Mouse (Mus musculus): ENCODE data around the gene Ostc. TPM values are rescaled to one million over a fixed set of nuclear protein-coding genes. Genes with fewer than 3 reads are reported as not detected.

Ostc gene
- total and polyA plus RNA-seq, 2 experiments from 2014 or later = 99.9 to 160 TPM

DNA sequence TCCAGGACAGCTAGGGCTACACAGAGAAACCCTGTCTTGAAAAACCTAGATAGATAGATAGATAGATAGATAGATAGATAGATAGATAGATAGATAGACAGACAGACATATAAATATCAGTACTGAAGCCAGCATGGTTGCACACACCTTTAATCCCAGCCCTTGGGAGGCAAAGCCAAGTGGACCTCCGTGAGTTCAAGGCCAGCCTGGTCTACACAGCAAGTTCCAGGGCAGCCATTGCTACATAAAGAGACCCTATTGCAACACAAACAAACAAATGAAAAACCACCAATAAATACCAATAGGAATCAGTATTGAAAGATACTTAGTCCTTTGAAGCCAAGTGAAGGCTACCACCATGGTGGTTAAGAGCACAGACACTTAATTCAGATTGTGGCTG lies 22.2 kb downstream of the Ostc start:
- Histone ChIP-seq H3K9me3 (ENCODE audit: low read length) (no peaks in the 10 kb centered on the region), H3K36me3 (ENCODE audit: insufficient read depth, low read length) (no peaks in the 10 kb centered on the region), H3K4me3 (ENCODE audit: low read depth, low read length) (no peak overlapping the region), H3K27me3 (ENCODE audit: insufficient read depth, low read length) (no peaks in the 10 kb centered on the region), H3K4me1 (ENCODE audit: insufficient read depth, low read length) (peaks cover 6% of the 10 kb centered on the region; the same call in 1 of the 2 replicates), H3K9ac (replicated peaks; ENCODE audit: low read length, poor library complexity, severe bottlenecking) (no peak overlapping the region), H3K4me2 (ENCODE audit: low read depth, low read length, poor library complexity, severe bottlenecking) (no peak overlapping the region), H3K27ac (ENCODE audit: low read depth, low read length) (no peak overlapping the region)
- 94% methylated on average over 1 of the region's 1 CpGs for WGBS
- ATAC-seq (ENCODE audit: low FRiP score) = no peak
- no peak for DNase-seq (ENCODE audit: low spot score)
- TF ChIP-seq CTCF (IDR thresholded peaks at IDR 0.05) = no peak

DNA sequence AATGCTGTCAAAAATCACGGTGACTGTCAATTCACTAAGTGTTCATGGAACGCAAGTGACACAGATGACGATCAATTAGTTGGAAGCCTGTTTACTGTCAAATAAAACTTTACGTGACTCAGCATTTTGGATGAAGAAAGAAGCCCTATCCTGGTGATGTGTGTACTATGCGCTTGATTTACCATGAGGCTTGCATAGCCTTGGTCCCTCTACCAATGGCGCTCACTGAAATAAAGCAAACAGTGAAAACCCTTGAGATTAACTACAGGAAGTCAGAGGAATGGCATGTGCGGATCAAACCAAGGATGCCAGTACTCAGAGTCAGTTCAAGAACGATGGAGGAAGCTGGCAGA lies 24.3 kb downstream of the Ostc start:
- TF ChIP-seq CTCF (IDR thresholded peaks at IDR 0.05) = no peak
- Histone ChIP-seq H3K4me3 (ENCODE audit: low read depth, low read length) (no peak overlapping the region), H3K4me2 (ENCODE audit: low read depth, low read length, poor library complexity, severe bottlenecking) (no peak overlapping the region), H3K9ac (replicated peaks; ENCODE audit: low read length, poor library complexity, severe bottlenecking) (no peak overlapping the region), H3K4me1 (ENCODE audit: insufficient read depth, low read length) (no peaks in the 10 kb centered on the region), H3K36me3 (ENCODE audit: insufficient read depth, low read length) (no peaks in the 10 kb centered on the region), H3K27ac (ENCODE audit: low read depth, low read length) (no peak overlapping the region), H3K27me3 (ENCODE audit: insufficient read depth, low read length) (no peaks in the 10 kb centered on the region), H3K9me3 (ENCODE audit: low read length) (no peaks in the 10 kb centered on the region)
- DNase-seq (ENCODE audit: low spot score) = no peak
- WGBS = 89% methylated on average over 8 of the region's 8 CpGs
- ATAC-seq (ENCODE audit: low FRiP score) = no peak

DNA sequence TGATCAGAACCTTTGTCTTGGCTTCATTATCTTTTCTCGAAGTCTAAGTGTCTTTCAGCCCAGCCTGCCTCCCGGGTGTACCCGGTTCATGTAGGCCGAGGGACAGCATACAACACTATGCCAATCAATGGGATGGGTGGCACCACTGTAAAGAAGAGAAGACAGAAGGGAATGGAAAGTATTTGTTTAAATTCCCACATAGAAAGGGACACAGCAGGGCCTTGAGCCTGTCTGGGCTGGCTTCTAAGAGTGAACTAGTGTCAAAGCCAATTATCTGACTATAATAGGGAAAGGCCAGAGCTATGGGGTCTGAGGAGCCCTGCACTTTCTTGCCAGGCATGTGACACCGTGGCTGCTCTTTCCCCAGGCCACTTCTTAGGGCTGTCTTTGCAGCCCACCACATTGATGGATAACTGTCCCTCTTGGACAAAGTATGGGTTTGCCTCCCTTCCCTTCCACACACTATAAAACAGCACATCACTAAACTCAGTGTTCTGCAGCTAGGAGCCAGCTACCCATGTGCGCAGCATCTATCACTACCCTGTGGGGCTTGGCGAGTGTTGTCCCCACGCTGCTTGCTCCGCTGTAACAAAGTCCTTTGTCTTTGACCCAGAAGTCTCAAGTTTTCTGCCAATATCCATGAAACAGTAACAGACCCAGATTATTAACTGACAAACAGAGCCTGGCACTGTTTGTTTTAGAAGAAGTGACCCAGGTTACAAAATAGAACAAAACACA lies 24.8 kb downstream of the Ostc start:
- Histone ChIP-seq H3K9ac (replicated peaks; ENCODE audit: low read length, poor library complexity, severe bottlenecking) (no peak overlapping the region), H3K4me2 (ENCODE audit: low read depth, low read length, poor library complexity, severe bottlenecking) (no peak overlapping the region), H3K4me3 (ENCODE audit: low read depth, low read length) (no peak overlapping the region), H3K27me3 (ENCODE audit: insufficient read depth, low read length) (0 out of 2 replicates have a peak, but pooled peaks cover 1% of the 10 kb centered on the region), H3K9me3 (ENCODE audit: low read length) (no peaks in the 10 kb centered on the region), H3K4me1 (ENCODE audit: insufficient read depth, low read length) (no peaks in the 10 kb centered on the region), H3K36me3 (ENCODE audit: insufficient read depth, low read length) (no peaks in the 10 kb centered on the region), H3K27ac (ENCODE audit: low read depth, low read length) (no peak overlapping the region)
- DNase-seq (ENCODE audit: low spot score) (no peak), ATAC-seq (ENCODE audit: low FRiP score) (no peak)
- WGBS = 63% methylated on average over 9 of the region's 9 CpGs
- no peak for TF ChIP-seq CTCF (IDR thresholded peaks at IDR 0.05)

DNA sequence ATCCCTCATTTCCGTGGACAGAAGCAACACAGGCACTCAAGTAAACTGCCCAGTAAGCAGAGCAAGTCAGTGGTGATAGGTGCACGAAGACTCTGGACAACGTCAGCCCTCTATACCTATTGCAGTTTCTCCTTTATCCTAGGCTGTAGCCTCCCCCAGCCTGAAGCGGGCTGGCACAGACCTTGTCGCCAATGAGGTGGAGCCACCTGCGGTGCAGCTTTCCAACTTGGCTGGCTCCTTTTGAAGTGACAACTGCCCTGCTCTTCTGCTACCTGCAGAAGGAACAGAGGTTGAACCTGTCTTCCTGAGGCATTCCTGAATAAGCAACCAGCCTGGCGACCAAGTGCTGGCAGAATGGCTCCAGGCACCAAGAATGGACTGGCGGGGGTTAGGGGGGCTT lies 25.4 kb downstream of the Ostc start:
- no peak for TF ChIP-seq CTCF (IDR thresholded peaks at IDR 0.05)
- no peak overlapping the region for H3K27ac ChIP-seq (ENCODE audit: low read depth, low read length)
- no peaks in the 10 kb centered on the region for H3K9me3 ChIP-seq (ENCODE audit: low read length)
- H3K4me1 ChIP-seq (ENCODE audit: insufficient read depth, low read length) = no peaks in the 10 kb centered on the region
- no peak for DNase-seq (ENCODE audit: low spot score)
- 74% methylated on average over 8 of the region's 8 CpGs for WGBS
- H3K27me3 ChIP-seq (ENCODE audit: insufficient read depth, low read length) = 0 out of 2 replicates have a peak, but pooled peaks cover 3% of the 10 kb centered on the region
- no peak overlapping the region for H3K9ac ChIP-seq (replicated peaks; ENCODE audit: low read length, poor library complexity, severe bottlenecking)
- ATAC-seq (ENCODE audit: low FRiP score) = no peak
- no peaks in the 10 kb centered on the region for H3K36me3 ChIP-seq (ENCODE audit: insufficient read depth, low read length)
- no peak overlapping the region for H3K4me2 ChIP-seq (ENCODE audit: low read depth, low read length, poor library complexity, severe bottlenecking)
- H3K4me3 ChIP-seq (ENCODE audit: low read depth, low read length) = no peak overlapping the region

DNA sequence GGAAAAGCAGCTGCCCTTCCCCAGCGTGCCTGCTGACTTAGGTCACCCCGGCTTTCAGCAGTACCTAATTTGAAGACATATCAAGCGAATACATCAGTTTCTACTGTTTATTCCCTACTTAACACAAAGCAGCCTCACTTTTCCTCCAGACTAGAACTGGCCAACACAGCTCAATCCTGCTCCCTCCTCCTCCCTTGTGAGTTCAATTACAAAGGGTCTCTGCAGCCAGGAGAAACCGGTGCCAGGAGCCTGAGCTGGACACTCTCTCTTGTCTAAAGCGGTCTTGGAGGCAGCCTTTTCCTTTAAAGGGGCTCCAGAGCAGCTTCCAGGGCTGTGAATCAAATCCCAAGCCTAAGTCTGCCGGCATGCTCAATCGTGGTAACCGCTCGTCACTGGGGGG lies 27.1 kb downstream of the Ostc start:
- Histone ChIP-seq H3K4me3 (ENCODE audit: low read depth, low read length) (no peak overlapping the region), H3K9me3 (ENCODE audit: low read length) (no peaks in the 10 kb centered on the region), H3K27me3 (ENCODE audit: insufficient read depth, low read length) (0 out of 2 replicates have a peak, but pooled peaks cover 3% of the 10 kb centered on the region), H3K27ac (ENCODE audit: low read depth, low read length) (no peak overlapping the region), H3K4me1 (ENCODE audit: insufficient read depth, low read length) (no peaks in the 10 kb centered on the region), H3K9ac (replicated peaks; ENCODE audit: low read length, poor library complexity, severe bottlenecking) (no peak overlapping the region), H3K36me3 (ENCODE audit: insufficient read depth, low read length) (no peaks in the 10 kb centered on the region), H3K4me2 (ENCODE audit: low read depth, low read length, poor library complexity, severe bottlenecking) (no peak overlapping the region)
- no peak for TF ChIP-seq CTCF (IDR thresholded peaks at IDR 0.05)
- no peak for ATAC-seq (ENCODE audit: low FRiP score)
- no peak for DNase-seq (ENCODE audit: low spot score)
- 76% methylated on average over 9 of the region's 9 CpGs for WGBS

DNA sequence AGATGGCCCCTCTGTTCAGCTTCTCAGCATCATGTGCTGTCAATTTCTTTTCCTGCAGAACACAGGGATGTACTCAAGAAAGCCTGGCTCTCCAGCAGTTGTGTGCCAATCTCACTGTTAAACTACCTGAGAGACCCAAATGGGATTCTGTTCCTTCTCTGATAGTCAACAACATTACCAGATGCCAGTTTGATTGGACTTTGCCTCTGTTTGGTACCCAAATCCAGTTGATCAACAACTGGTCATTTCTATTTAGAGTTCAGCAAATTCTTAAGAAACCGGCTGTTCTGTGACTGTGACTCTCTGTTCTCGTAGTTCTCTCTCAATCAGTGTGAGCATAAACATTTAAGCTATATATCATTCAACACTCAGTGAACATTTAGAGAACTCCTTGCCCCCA lies 28.0 kb downstream of the Ostc start:
- Histone ChIP-seq H3K9me3 (ENCODE audit: low read length) (no peaks in the 10 kb centered on the region), H3K9ac (replicated peaks; ENCODE audit: low read length, poor library complexity, severe bottlenecking) (no peak overlapping the region), H3K4me3 (ENCODE audit: low read depth, low read length) (no peak overlapping the region), H3K4me2 (ENCODE audit: low read depth, low read length, poor library complexity, severe bottlenecking) (no peak overlapping the region), H3K27ac (ENCODE audit: low read depth, low read length) (no peak overlapping the region), H3K36me3 (ENCODE audit: insufficient read depth, low read length) (no peaks in the 10 kb centered on the region), H3K27me3 (ENCODE audit: insufficient read depth, low read length) (0 out of 2 replicates have a peak, but pooled peaks cover 3% of the 10 kb centered on the region), H3K4me1 (ENCODE audit: insufficient read depth, low read length) (no peaks in the 10 kb centered on the region)
- 92% methylated on average over 2 of the region's 2 CpGs for WGBS
- DNase-seq (ENCODE audit: low spot score) (no peak), ATAC-seq (ENCODE audit: low FRiP score) (no peak)
- TF ChIP-seq CTCF (IDR thresholded peaks at IDR 0.05) = no peak

Measured in midbrain, postnatal 0 days (tissue).